Mouse (Mus musculus) MEL (cell line): ENCODE measurements at regions not wholly inside any gene's neighbourhood (a gene's known extent, or its start where the extent isn't known, plus 50 kb on each side); places are given as distances from the start of the nearest gene placed in this dataset.

Source experiments
- DNase-seq: peaks from one replicate; pipeline ENCODE4 v3.0.0; 2011; ENCODE audit warnings: low read depth, low spot score
- H3K27ac ChIP-seq: 2 replicates; pipeline ENCODE4 v1.5.1; 2012; ENCODE audit warnings: low read depth, mild to moderate bottlenecking, control low read depth, low read length, moderate library complexity; ENCODE audit not compliant: control insufficient read depth
- H3K27me3 ChIP-seq, 2 experiments: fragments of 150-350 bp in 1 of 2; sonication (generic) in 1 of 2; 2 replicates each; pipeline ENCODE4 v1.6.1; 2012; ENCODE audit warnings: low read length in 2 of 2, mild to moderate bottlenecking in 2 of 2, improper control_type of control experiment in 1 of 2, moderate library complexity in 1 of 2; ENCODE audit not compliant: insufficient read depth in 2 of 2, control insufficient read depth in 1 of 2
- H3K36me3 ChIP-seq, 2 experiments: 2 replicates each; pipeline ENCODE4 v1.6.1; 2012 to 2014; ENCODE audit warnings: low read length in 2 of 2, improper control_type of control experiment in 1 of 2, inconsistent platforms in 1 of 2, mild to moderate bottlenecking in 1 of 2; ENCODE audit not compliant: insufficient read depth in 2 of 2, control insufficient read depth in 1 of 2
- H3K4me1 ChIP-seq, 2 experiments: fragments of 150-350 bp in 1 of 2; sonication (generic) in 1 of 2; 2 replicates each; pipeline ENCODE4 v1.6.1; 2012; ENCODE audit warnings: low read length in 2 of 2, improper control_type of control experiment in 1 of 2, mild to moderate bottlenecking in 1 of 2; ENCODE audit not compliant: insufficient read depth in 2 of 2, control insufficient read depth in 1 of 2
- H3K4me3 ChIP-seq, 2 experiments: fragments of 150-350 bp in 1 of 2; sonication (generic) in 1 of 2; 2 replicates each; pipeline ENCODE4 v1.5.1; 2012; ENCODE audit warnings: low read depth in 2 of 2, low read length in 2 of 2, mild to moderate bottlenecking in 2 of 2, moderate library complexity in 2 of 2, control low read depth in 1 of 2, improper control_type of control experiment in 1 of 2; ENCODE audit not compliant: control insufficient read depth in 1 of 2, insufficient read depth in 1 of 2
- H3K79me2 ChIP-seq: 2 replicates; pipeline ENCODE4 v1.6.1; 2012; ENCODE audit warnings: mild to moderate bottlenecking, low read length, moderate library complexity; ENCODE audit not compliant: control insufficient read depth, poor library complexity, insufficient read depth
- H3K9ac ChIP-seq: 2 replicates; pipeline ENCODE4 v1.6.1; 2012; ENCODE audit warnings: low read depth, mild to moderate bottlenecking, control low read depth, low read length, moderate library complexity; ENCODE audit not compliant: control insufficient read depth, poor library complexity, severe bottlenecking
- H3K9me3 ChIP-seq: fragments of 150-350 bp; sonication (generic); replicated peaks from 2 replicates; pipeline ENCODE4 v1.6.1; 2012; ENCODE audit warnings: mild to moderate bottlenecking, low read length, improper control_type of control experiment, moderate library complexity; ENCODE audit not compliant: insufficient read depth
- BHLHE40 ChIP-seq: IDR thresholded peaks from 2 replicates; pipeline ENCODE4 v1.6.1; 2012; ENCODE audit warnings: low read depth, mild to moderate bottlenecking, inconsistent platforms, low read length, improper control_type of control experiment, borderline replicate concordance
- CHD1 ChIP-seq: IDR thresholded peaks from 2 replicates; pipeline ENCODE4 v1.6.1; 2012; ENCODE audit warnings: low read depth, mild to moderate bottlenecking, inconsistent platforms, low read length, improper control_type of control experiment
- CHD2 ChIP-seq: IDR thresholded peaks from 2 replicates; pipeline ENCODE4 v1.6.1; 2011; ENCODE audit warnings: low read length, improper control_type of control experiment
- CTCF ChIP-seq, 3 experiments: IDR thresholded peaks in 2 of 3; conservative IDR thresholded peaks in 1 of 3; 2 replicates each; pipeline ENCODE4 v1.5.1; 2011 to 2012; ENCODE audit warnings: low read length in 3 of 3, low read depth in 2 of 3, mild to moderate bottlenecking in 2 of 3, improper control_type of control experiment in 1 of 3, inconsistent platforms in 1 of 3, mixed read lengths in 1 of 3, moderate library complexity in 1 of 3; ENCODE audit not compliant: control insufficient read depth in 1 of 3, insufficient read depth in 1 of 3, poor library complexity in 1 of 3, severe bottlenecking in 1 of 3
- E2F4 ChIP-seq: IDR thresholded peaks from 2 replicates; pipeline ENCODE4 v1.6.1; 2011; ENCODE audit warnings: low read depth, low read length, improper control_type of control experiment, borderline replicate concordance
- EP300 ChIP-seq, 2 experiments: IDR thresholded peaks; 2 replicates each; pipeline ENCODE4 v1.6.1; 2011; ENCODE audit warnings: improper control_type of control experiment in 2 of 2, low read length in 2 of 2, low read depth in 1 of 2, mild to moderate bottlenecking in 1 of 2
- ETS1 ChIP-seq: IDR thresholded peaks from 2 replicates; pipeline ENCODE4 v1.6.1; 2012; ENCODE audit warnings: low read depth, mild to moderate bottlenecking, inconsistent platforms, low read length, improper control_type of control experiment, moderate library complexity
- GABPA ChIP-seq: IDR thresholded peaks from 2 replicates; pipeline ENCODE4 v1.6.1; 2012; ENCODE audit warnings: low read depth, mild to moderate bottlenecking, inconsistent platforms, low read length, improper control_type of control experiment, moderate library complexity
- GATA1 ChIP-seq: IDR thresholded peaks from 2 replicates; pipeline ENCODE4 v1.6.1; 2011; ENCODE audit warnings: low read depth, low read length, improper control_type of control experiment
- MAFK ChIP-seq: IDR thresholded peaks from 2 replicates; pipeline ENCODE4 v1.6.1; 2011; ENCODE audit warnings: low read depth, mild to moderate bottlenecking, low read length, improper control_type of control experiment, borderline replicate concordance
- MXI1 ChIP-seq: IDR thresholded peaks from 2 replicates; pipeline ENCODE4 v1.6.1; 2011; ENCODE audit warnings: mild to moderate bottlenecking, low read depth, low read length, improper control_type of control experiment
- MYC ChIP-seq: IDR thresholded peaks from 2 replicates; pipeline ENCODE4 v1.6.1; 2011; ENCODE audit warnings: low read depth, mild to moderate bottlenecking, low read length, improper control_type of control experiment, moderate library complexity
- POLR2AphosphoS2 ChIP-seq: IDR thresholded peaks from 2 replicates; pipeline ENCODE4 v1.6.1; 2011; ENCODE audit warnings: low read length, improper control_type of control experiment
- POLR2AphosphoS5 ChIP-seq: IDR thresholded peaks from 2 replicates; pipeline ENCODE4 v1.6.1; 2012; ENCODE audit warnings: low read depth, borderline replicate concordance, mild to moderate bottlenecking, inconsistent platforms, low read length, moderate library complexity, mixed read lengths
- RAD21 ChIP-seq: IDR thresholded peaks from 2 replicates; pipeline ENCODE4 v1.6.1; 2011; ENCODE audit warnings: mild to moderate bottlenecking, low read depth, low read length, improper control_type of control experiment
- RCOR1 ChIP-seq: IDR thresholded peaks from 2 replicates; pipeline ENCODE4 v1.6.1; 2012; ENCODE audit warnings: low read depth, mild to moderate bottlenecking, inconsistent platforms, low read length, improper control_type of control experiment
- SIN3A ChIP-seq: IDR thresholded peaks from 2 replicates; pipeline ENCODE4 v1.6.1; 2012; ENCODE audit warnings: low read length, improper control_type of control experiment, inconsistent platforms
- TBP ChIP-seq: IDR thresholded peaks from 2 replicates; pipeline ENCODE4 v1.8.0; 2011; ENCODE audit warnings: low read depth, low read length, improper control_type of control experiment
- TCF12 ChIP-seq: IDR thresholded peaks from 2 replicates; pipeline ENCODE4 v1.6.1; 2014; ENCODE audit warnings: low read depth, mild to moderate bottlenecking, inconsistent platforms, low read length, improper control_type of control experiment, moderate library complexity
- UBTF ChIP-seq: IDR thresholded peaks from 2 replicates; pipeline ENCODE4 v1.6.1; 2012; ENCODE audit warnings: low read depth, mild to moderate bottlenecking, inconsistent platforms, low read length, improper control_type of control experiment, moderate library complexity, borderline replicate concordance; ENCODE audit not compliant: insufficient read depth
- USF1 ChIP-seq: IDR thresholded peaks from 2 replicates; pipeline ENCODE4 v1.6.1; 2014; ENCODE audit warnings: low read depth, mild to moderate bottlenecking, inconsistent platforms, low read length, improper control_type of control experiment, moderate library complexity
- USF2 ChIP-seq, 2 experiments: IDR thresholded peaks; 2 replicates each; pipeline ENCODE4 v1.6.1; 2011 to 2012; ENCODE audit warnings: improper control_type of control experiment in 2 of 2, low read length in 2 of 2, borderline replicate concordance in 1 of 2, inconsistent platforms in 1 of 2, low read depth in 1 of 2, mild to moderate bottlenecking in 1 of 2; ENCODE audit not compliant: insufficient read depth in 1 of 2
- ZC3H11A ChIP-seq: IDR thresholded peaks from 2 replicates; pipeline ENCODE4 v1.6.1; 2012; ENCODE audit warnings: low read depth, mild to moderate bottlenecking, inconsistent platforms, low read length, improper control_type of control experiment
- ZKSCAN1 ChIP-seq: IDR thresholded peaks from 2 replicates; pipeline ENCODE4 v1.6.1; 2012; ENCODE audit warnings: low read depth, mild to moderate bottlenecking, inconsistent platforms, low read length, improper control_type of control experiment, moderate library complexity
- ZNF384 ChIP-seq: IDR thresholded peaks from 2 replicates; pipeline ENCODE4 v1.6.1; 2012; ENCODE audit warnings: low read depth, mild to moderate bottlenecking, inconsistent platforms, low read length, improper control_type of control experiment

DNA sequence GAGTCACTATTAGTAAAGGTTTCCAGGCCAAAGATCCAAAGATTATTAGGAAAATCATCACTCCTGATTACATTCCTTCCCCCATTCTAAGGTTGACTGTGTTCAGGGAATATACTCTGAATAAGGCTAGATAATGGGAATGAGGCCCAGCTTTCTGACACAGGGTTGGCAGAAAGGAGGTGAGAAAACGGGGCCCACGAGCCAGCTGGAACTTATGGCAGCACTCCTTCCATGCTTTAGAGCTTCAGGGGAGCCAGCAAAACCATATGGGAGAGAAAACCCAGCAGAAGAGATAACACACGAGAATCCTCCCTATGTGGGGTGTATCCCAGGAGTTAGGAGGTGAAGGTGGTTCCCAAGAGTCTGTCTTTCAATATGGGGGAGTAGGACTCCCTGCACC is 259.8 kb upstream of the Zbtb20 start:
- Histone ChIP-seq H3K4me1 (no peaks in the 10 kb centered on the region), H3K9ac (no peak overlapping the region), H3K36me3 (no peaks in the 10 kb centered on the region), H3K27me3 (no peaks in the 10 kb centered on the region), H3K27ac (no peak overlapping the region), H3K4me3 (no peak overlapping the region), H3K9me3 (no peaks in the 10 kb centered on the region), H3K79me2 (no peaks in the 10 kb centered on the region)
- no peak for DNase-seq
- TF ChIP-seq ZNF384 (no peak), BHLHE40 (no peak), ZKSCAN1 (no peak), SIN3A (no peak), MXI1 (no peak), CHD1 (no peak), E2F4 (no peak), GATA1 (no peak), ETS1 (no peak), GABPA (no peak), CHD2 (no peak), MAFK (no peak)

DNA sequence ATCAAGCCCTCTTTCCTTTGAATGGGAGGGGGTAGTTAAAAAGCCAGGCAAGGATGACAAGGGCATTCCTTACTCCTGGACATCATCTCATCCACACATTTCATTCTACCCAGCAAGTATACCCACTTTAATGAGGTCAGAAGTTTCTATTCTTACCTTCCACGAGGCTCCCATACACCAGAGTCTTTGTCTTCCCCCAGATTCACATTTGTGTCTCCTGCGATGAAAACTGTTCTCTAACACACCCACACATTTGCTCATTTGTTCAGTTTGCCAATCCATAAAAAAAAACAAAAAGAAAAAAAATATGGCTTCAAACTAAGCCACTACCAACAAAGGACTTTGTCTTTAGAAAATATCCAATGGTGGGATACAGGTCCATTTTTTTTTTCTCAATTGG is 263.7 kb upstream of the Zbtb20 start:
- Histone ChIP-seq H3K27ac (no peak overlapping the region), H3K4me3 (no peak overlapping the region), H3K4me1 (no peaks in the 10 kb centered on the region), H3K9ac (no peak overlapping the region), H3K9me3 (no peaks in the 10 kb centered on the region), H3K79me2 (no peaks in the 10 kb centered on the region), H3K27me3 (no peaks in the 10 kb centered on the region), H3K36me3 (no peaks in the 10 kb centered on the region)
- TF ChIP-seq UBTF, result no peak
- TF ChIP-seq ZC3H11A, result no peak
- TF ChIP-seq USF2 (IDR thresholded peaks at IDR 0.05; ENCODE audit: borderline replicate concordance in 1 of 2, insufficient read depth in 1 of 2, low read depth in 1 of 2, low read length in 2 of 2), result no peak
- TF ChIP-seq RCOR1, result no peak
- TF ChIP-seq CTCF (IDR thresholded peaks at IDR 0.05 in 2 of 3, conservative IDR thresholded peaks at IDR 0.05 in 1 of 3; ENCODE audit: control insufficient read depth in 1 of 3, insufficient read depth in 1 of 3, low read depth in 2 of 3, low read length in 3 of 3, poor library complexity in 1 of 3, severe bottlenecking in 1 of 3), result no peak
- no peak for TF ChIP-seq TCF12
- no peak for TF ChIP-seq POLR2AphosphoS5
- no peak for TF ChIP-seq POLR2AphosphoS2
- no peak for TF ChIP-seq ETS1
- TF ChIP-seq RAD21, result no peak
- TF ChIP-seq GABPA, result no peak
- no peak for TF ChIP-seq E2F4
- no peak for TF ChIP-seq MAFK
- TF ChIP-seq MXI1, result no peak
- no peak for TF ChIP-seq TBP
- no peak for TF ChIP-seq MYC
- TF ChIP-seq BHLHE40, result no peak
- TF ChIP-seq EP300 (IDR thresholded peaks at IDR 0.05; ENCODE audit: low read depth in 1 of 2, low read length in 2 of 2), result no peak
- no peak for TF ChIP-seq USF1
- DNase-seq, result no peak
